Mouse (Mus musculus) megakaryocyte, embryonic 14.5 days (primary cell): ENCODE measurements around the gene Lrp11. TPM values are rescaled to one million over a fixed set of nuclear protein-coding genes. Genes with fewer than 3 reads are reported as not detected.
"Not testable (repeated sequence)": the region's sequence is repeated elsewhere in the genome, so short reads cannot be mapped to it uniquely, and the experiment has no call there.

Source experiments
- H3K27me3 ChIP-seq: replicated peaks from 2 replicates; pipeline ENCODE3; 2012; ENCODE audit warnings: inconsistent platforms
- H3K36me3 ChIP-seq: replicated peaks from 2 replicates; pipeline ENCODE3; 2012; ENCODE audit warnings: low read length, inconsistent platforms, mixed read lengths
- H3K4me1 ChIP-seq: 2 replicates; pipeline ENCODE4 v1.6.1; 2012; ENCODE audit warnings: inconsistent platforms
- H3K4me3 ChIP-seq: replicated peaks from 2 replicates; pipeline ENCODE3; 2012; ENCODE audit warnings: moderate library complexity, mild to moderate bottlenecking, inconsistent platforms
- H3K9me3 ChIP-seq: 2 replicates; pipeline ENCODE4 v1.6.1; 2012; ENCODE audit warnings: inconsistent platforms
- FLI1 ChIP-seq: IDR thresholded peaks from 2 replicates; pipeline ENCODE4 v1.6.1; 2012; ENCODE audit warnings: low read length, inconsistent platforms, mixed read lengths
- GATA1 ChIP-seq: IDR thresholded peaks from 3 replicates; pipeline ENCODE4 v1.6.1; 2012; ENCODE audit warnings: mixed read lengths, low read length, inconsistent platforms, borderline replicate concordance
- polyA plus RNA-seq: library from polyadenylated mRNA; stranded (reverse); fragments of >175 nt; gene quantifications from 2 replicates; pipeline ENCODE4 v1.2.3, GENCODE M21; 2012; ENCODE audit warnings: low replicate concordance; ENCODE audit not compliant: insufficient read depth

Lrp11 gene
- polyA plus RNA-seq, 1 experiment = 0.56 TPM

- no peak overlapping the region for H3K4me3 ChIP-seq
Measured at GRCm38 (mm10) chr10:7598177-7598576, 8.6 kb downstream of the Lrp11 start.

DNA sequence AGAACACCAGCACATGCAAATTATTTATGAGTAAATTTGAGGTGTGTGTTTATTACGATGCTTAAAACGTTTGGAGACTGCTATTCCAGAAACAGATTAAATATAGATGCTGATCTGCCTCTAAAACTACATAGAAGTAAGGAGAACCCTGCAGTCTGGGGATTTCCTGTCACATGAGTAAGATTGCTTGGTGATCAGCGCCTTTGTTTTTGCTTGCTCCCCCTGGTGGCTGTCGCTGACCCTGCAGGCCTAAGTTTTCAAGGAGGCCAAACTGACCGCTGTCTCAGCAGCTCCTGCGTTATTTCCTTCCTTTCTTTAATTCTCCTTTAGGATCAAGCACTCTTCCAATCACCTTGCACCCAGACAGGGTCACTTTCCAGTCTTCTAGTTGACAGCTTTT, 11.0 kb downstream of the Lrp11 start:
- no peaks in the 10 kb centered on the region for H3K9me3 ChIP-seq
- H3K4me3 ChIP-seq = no peak overlapping the region
- H3K27me3 ChIP-seq = peaks cover 20% of the 10 kb centered on the region
- H3K4me1 ChIP-seq = peaks cover 7% of the 10 kb centered on the region
- TF ChIP-seq FLI1 (no peak), GATA1 (no peak)
- H3K36me3 ChIP-seq = no peaks in the 10 kb centered on the region

More at GRCm38 (mm10) chr10:7598177-7598576, 8.6 kb downstream of the Lrp11 start:
- Histone ChIP-seq H3K4me1 (peaks cover 7% of the 10 kb centered on the region), H3K9me3 (no peaks in the 10 kb centered on the region), H3K27me3 (peaks cover 20% of the 10 kb centered on the region), H3K36me3 (no peaks in the 10 kb centered on the region)
- TF ChIP-seq FLI1 (no peak), GATA1 (no peak)

- H3K9me3 ChIP-seq = no peaks in the 10 kb centered on the region
- H3K27me3 ChIP-seq = peaks cover 9% of the 10 kb centered on the region
- peaks cover 7% of the 10 kb centered on the region for H3K4me1 ChIP-seq
- H3K4me3 ChIP-seq = no peak overlapping the region
- TF ChIP-seq GATA1 = no peak
- TF ChIP-seq FLI1 = no peak
- H3K36me3 ChIP-seq = no peaks in the 10 kb centered on the region
Measured at GRCm38 (mm10) chr10:7605168-7605567, 15.6 kb downstream of the Lrp11 start.

DNA sequence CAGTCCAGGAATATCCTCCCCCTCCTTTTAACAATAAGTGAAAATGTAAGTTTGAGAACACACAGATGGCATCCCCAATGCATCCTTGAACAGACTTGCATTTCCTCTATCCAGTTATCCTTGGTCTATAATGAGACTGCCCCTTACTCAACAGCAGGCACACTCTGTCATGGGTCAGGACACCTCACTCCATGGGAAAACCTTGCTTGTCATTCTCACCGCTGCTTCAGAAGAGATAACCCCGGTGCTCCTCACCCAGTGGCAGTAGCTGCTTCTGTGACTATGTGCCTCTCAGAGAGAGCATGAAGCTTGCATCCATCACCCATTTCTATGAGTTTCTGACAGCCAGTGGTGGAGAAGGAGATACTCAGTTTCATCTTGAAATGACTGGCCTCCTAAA, 16.8 kb downstream of the Lrp11 start:
- Histone ChIP-seq H3K4me1 (no peaks in the 10 kb centered on the region), H3K9me3 (no peaks in the 10 kb centered on the region), H3K4me3 (no peak overlapping the region), H3K36me3 (no peaks in the 10 kb centered on the region), H3K27me3 (peaks cover 9% of the 10 kb centered on the region)
- TF ChIP-seq GATA1 (no peak), FLI1 (no peak)

DNA sequence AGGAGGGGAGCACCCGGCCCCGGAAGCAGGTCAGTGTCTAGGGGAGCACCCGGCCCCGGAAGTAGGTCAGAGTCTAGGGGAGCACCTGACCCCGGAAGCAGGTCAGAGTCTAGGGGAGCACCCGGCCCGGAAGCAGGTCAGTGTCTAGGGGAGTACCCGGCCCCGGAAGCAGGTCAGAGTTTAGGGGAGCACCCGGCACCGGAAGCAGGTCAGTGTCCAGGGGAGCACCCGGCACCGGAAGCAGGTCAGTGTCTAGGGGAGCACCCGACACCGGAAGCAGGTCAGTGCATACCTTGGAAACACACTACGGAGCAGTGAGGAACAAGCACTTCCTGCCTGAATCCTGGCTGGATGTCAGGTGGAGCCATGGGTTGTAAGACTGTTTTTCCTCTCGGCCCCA, 19.0 kb downstream of the Lrp11 start:
- no peaks in the 10 kb centered on the region for H3K9me3 ChIP-seq
- H3K4me3 ChIP-seq = no peak overlapping the region
- no peaks in the 10 kb centered on the region for H3K36me3 ChIP-seq
- peaks cover 5% of the 10 kb centered on the region for H3K27me3 ChIP-seq
- no peak for TF ChIP-seq GATA1
- no peaks in the 10 kb centered on the region for H3K4me1 ChIP-seq

GRCm38 (mm10) chr10:7611647-7612046, 22.0 kb downstream of the Lrp11 start:
- Histone ChIP-seq H3K4me3 (no peak overlapping the region), H3K27me3 (peaks cover 2% of the 10 kb centered on the region), H3K9me3 (no peaks in the 10 kb centered on the region), H3K4me1 (no peaks in the 10 kb centered on the region), H3K36me3 (no peaks in the 10 kb centered on the region)
- TF ChIP-seq FLI1 (no peak), GATA1 (no peak)

DNA sequence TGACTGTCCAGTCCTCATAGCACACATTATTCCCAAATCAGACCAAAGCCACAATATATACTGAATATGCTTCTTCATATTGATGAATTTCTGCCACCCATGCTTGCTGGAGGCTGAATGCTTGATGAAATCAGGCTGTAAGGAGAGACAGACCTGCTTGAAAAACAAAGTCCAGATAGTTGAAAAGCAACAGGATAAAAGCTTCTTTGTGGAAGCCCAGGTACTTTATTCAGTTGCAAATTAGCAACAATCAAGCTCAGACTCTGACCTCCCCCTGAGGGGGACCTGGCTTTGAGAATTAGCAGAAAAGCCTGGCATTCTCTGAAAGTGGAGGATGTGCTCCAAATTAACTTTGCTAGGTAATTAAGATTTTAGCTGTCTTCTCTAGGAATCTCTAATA, 22.6 kb downstream of the Lrp11 start:
- not testable (repeated sequence) for H3K4me1 ChIP-seq, H3K9me3 ChIP-seq, H3K36me3 ChIP-seq, H3K27me3 ChIP-seq, H3K4me3 ChIP-seq

- TF ChIP-seq FLI1 (no peak), GATA1 (no peak)
- no peaks in the 10 kb centered on the region for H3K4me1 ChIP-seq
- no peak overlapping the region for H3K4me3 ChIP-seq
- H3K27me3 ChIP-seq = peaks cover 2% of the 10 kb centered on the region
- no peaks in the 10 kb centered on the region for H3K9me3 ChIP-seq
- H3K36me3 ChIP-seq = no peaks in the 10 kb centered on the region
Measured at GRCm38 (mm10) chr10:7614834-7615233, 25.2 kb downstream of the Lrp11 start.

- H3K4me1 ChIP-seq, H3K27me3 ChIP-seq, H3K9me3 ChIP-seq, H3K4me3 ChIP-seq, H3K36me3 ChIP-seq: not testable (repeated sequence)
Measured at GRCm38 (mm10) chr10:7617146-7617545, 27.5 kb downstream of the Lrp11 start.

- not testable (repeated sequence) for H3K27me3 ChIP-seq, H3K4me1 ChIP-seq, H3K4me3 ChIP-seq, H3K9me3 ChIP-seq, H3K36me3 ChIP-seq
Measured at GRCm38 (mm10) chr10:7617556-7617955, 28.0 kb downstream of the Lrp11 start.

DNA sequence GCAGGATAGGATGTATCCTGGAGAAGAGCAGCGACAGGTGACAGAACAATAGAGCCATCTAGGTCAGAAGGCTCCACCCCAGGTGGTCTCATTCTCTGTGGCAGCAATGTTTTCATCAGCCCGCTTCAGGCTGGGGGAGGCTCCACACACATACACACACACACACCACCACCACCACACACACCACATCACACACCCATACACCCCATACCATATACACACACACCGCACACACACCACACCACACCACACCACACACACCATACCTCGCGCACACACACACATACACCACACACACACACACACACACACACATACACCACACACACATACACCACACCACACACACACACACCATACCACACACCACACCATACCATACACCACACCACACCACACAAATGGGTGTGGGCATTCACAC, 30.2 kb downstream of the Lrp11 start:
- Histone ChIP-seq H3K36me3 (no peaks in the 10 kb centered on the region), H3K9me3 (no peaks in the 10 kb centered on the region), H3K27me3 (peaks cover 5% of the 10 kb centered on the region), H3K4me3 (no peak overlapping the region), H3K4me1 (no peaks in the 10 kb centered on the region)
- TF ChIP-seq FLI1 (no peak), GATA1 (no peak)

- Histone ChIP-seq H3K9me3 (no peaks in the 10 kb centered on the region), H3K4me1 (no peaks in the 10 kb centered on the region), H3K27me3 (peaks cover 5% of the 10 kb centered on the region), H3K4me3 (no peak overlapping the region), H3K36me3 (no peaks in the 10 kb centered on the region)
- TF ChIP-seq FLI1 (no peak), GATA1 (no peak)
Measured at GRCm38 (mm10) chr10:7620723-7621122, 31.1 kb downstream of the Lrp11 start.
